Mouse (Mus musculus) hindbrain, embryonic 16.5 days (tissue): ENCODE results near the gene Slc23a2. TPM values are rescaled to one million over a fixed set of nuclear protein-coding genes. Genes with fewer than 3 reads are reported as not detected.

Experiments used
- ATAC-seq: fragments of 200-750 bp; cut with Nextera tagmentation; 2 replicates; pipeline ENCODE4 v1.8.0; 2017; ENCODE audit warnings: moderate TSS enrichment, moderate library complexity
- H3K27ac ChIP-seq: fragments of 300-500 bp; sonication (generic); 2 replicates; pipeline ENCODE4 v1.5.1; 2014; ENCODE audit warnings: low read depth, mild to moderate bottlenecking, control low read depth, low read length, moderate library complexity
- H3K27me3 ChIP-seq: fragments of 300-500 bp; sonication (generic); replicated peaks from 2 replicates; pipeline ENCODE4 v1.6.1; 2014; ENCODE audit warnings: low read length; ENCODE audit not compliant: control insufficient read depth, insufficient read depth
- H3K36me3 ChIP-seq: fragments of 300-500 bp; sonication (generic); 2 replicates; pipeline ENCODE4 v1.6.1; 2014; ENCODE audit warnings: mild to moderate bottlenecking, low read length, moderate library complexity, mixed read lengths; ENCODE audit not compliant: control insufficient read depth, insufficient read depth
- H3K4me1 ChIP-seq: fragments of 300-500 bp; sonication (generic); 2 replicates; pipeline ENCODE4 v1.6.1; 2014; ENCODE audit warnings: low read depth, low read length; ENCODE audit not compliant: control insufficient read depth, insufficient read depth
- H3K4me2 ChIP-seq: fragments of 300-500 bp; sonication (generic); 2 replicates; pipeline ENCODE4 v1.6.1; 2014; ENCODE audit warnings: mild to moderate bottlenecking, low read length, control low read depth, moderate library complexity
- H3K4me3 ChIP-seq: fragments of 300-500 bp; sonication (generic); 2 replicates; pipeline ENCODE4 v1.5.1; 2014; ENCODE audit warnings: mild to moderate bottlenecking, low read length, control low read depth, moderate library complexity
- H3K9ac ChIP-seq: fragments of 300-500 bp; sonication (generic); 2 replicates; pipeline ENCODE4 v1.6.1; 2014; ENCODE audit warnings: low read depth, mild to moderate bottlenecking, control low read depth, low read length, moderate library complexity
- H3K9me3 ChIP-seq: fragments of 300-500 bp; sonication (generic); 2 replicates; pipeline ENCODE4 v1.6.1; 2014; ENCODE audit warnings: mild to moderate bottlenecking, low read length, moderate library complexity; ENCODE audit not compliant: control insufficient read depth
- WGBS: fragments of 180-500 bp; shearing (Covaris S2); extraction: QIAGEN DNeasy Blood & Tissue Kit; methylation state at CpG from one replicate; pipeline ENCODE4 v1.1.7; 2014; 5-methylcytosine and 5-hydroxymethylcytosine counted together
- polyA plus RNA-seq: library from polyadenylated mRNA; unstranded; fragments of >200 nt; fragmentation: Nextera tagmentation; extraction: Ambion mirVana; gene quantifications from 2 replicates; pipeline ENCODE4 v1.2.1, GENCODE M21; 2015

Slc23a2 gene
- 40.8 and 44.5 TPM in 2 replicates for polyA plus RNA-seq

DNA sequence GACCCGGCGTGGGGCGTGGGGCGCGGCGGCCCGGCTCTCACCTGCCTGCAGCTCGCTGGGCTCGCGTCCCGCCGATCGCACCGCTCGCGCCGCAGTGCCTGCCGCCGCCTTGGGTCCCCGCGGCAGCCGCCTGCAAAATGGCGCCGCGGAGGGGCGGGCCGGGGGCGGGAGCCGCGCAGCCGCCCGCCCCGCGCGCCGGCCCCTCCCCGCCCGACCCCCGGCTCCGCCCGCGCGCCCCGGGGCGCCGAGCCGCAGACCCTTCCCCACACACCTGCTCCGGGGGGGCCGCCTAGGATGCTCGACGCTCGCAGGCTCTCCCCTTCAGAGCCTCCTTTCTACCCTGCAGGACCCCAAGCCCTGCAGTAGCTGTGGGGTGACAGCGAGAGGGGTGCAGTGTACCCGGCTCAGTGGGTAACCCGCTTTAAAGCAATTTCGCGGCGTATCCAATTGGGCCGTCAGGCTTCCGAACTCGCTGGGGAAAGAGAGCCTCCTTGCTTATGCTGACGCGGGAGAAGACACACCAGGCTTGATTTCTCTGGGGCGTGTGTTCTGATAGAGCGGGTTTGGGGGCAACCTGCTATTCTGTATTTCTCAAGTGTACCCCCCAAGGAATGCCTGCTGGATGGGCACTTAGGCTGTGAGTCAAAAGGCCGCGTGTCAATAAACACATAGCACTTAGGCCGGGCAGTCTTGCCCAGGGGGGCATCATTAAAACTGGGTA, at the start of gene Slc23a2:
TSS of gene Slc23a2 (minus strand) at position 138 of the 721 bp plus-strand sequence.
- peak within 1 kb of the TSS; percentile 91 for H3K9ac ChIP-seq

DNA sequence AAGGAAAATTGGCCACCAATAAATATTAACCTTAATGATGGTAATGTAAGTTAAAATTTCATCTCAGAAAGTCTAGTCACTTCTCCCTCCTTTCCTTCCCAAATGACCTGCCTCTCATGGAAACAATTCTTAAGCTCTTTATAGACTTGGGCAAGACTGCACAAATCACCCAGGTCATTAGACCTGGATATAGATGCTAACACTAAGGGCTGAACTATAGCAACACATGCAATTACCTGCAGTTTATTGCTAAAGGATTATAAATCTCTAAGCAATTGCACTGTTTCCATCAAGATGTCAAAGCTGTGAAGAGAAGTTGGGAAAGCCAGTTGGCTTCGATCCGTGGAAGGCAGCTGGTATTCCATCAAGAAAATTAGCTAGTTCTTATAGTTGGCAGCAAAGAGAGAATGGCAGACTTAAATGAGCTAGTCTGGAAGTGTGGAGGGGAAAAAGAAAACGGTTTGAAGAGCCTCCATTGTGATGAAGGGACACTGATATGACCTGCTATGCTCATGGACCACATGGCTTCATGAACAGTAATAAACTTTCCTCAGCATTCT, 45.8 kb upstream of the Slc23a2 start:
- Histone ChIP-seq H3K27me3 (no peaks in the 10 kb centered on the region), H3K36me3 (no peaks in the 10 kb centered on the region), H3K4me3 (no peak overlapping the region), H3K9me3 (no peaks in the 10 kb centered on the region), H3K27ac (no peak overlapping the region), H3K9ac (no peak overlapping the region), H3K4me2 (no peak overlapping the region), H3K4me1 (no peaks in the 10 kb centered on the region)
- ATAC-seq: no peak
- 83% methylated on average over 3 of the region's 3 CpGs for WGBS

More for the DNA sequence above, at the start of gene Slc23a2:
- peak within 1 kb of the TSS; percentile 87 for H3K27ac ChIP-seq
- H3K9me3 ChIP-seq: no peaks in the 10 kb centered on the region
- peaks cover 11% of the 10 kb centered on the region for H3K4me1 ChIP-seq
- WGBS: under 1% methylated on average over 43 of the region's 68 CpGs
- H3K27me3 ChIP-seq: no peaks in the 10 kb centered on the region
- ATAC-seq: peak; percentile 91
- H3K4me3 ChIP-seq: peak within 1 kb of the TSS; percentile 92
- H3K36me3 ChIP-seq: no peaks in the 10 kb centered on the region
- H3K4me2 ChIP-seq: peak within 1 kb of the TSS; percentile 81

GRCm38 (mm10) chr2:132183874-132184273, 39.0 kb upstream of the Slc23a2 start:
- WGBS: 75% methylated on average over 6 of the region's 6 CpGs
- Histone ChIP-seq H3K4me2 (no peak overlapping the region), H3K9me3 (no peaks in the 10 kb centered on the region), H3K4me1 (no peaks in the 10 kb centered on the region), H3K36me3 (no peaks in the 10 kb centered on the region), H3K27me3 (no peaks in the 10 kb centered on the region), H3K9ac (no peak overlapping the region), H3K27ac (no peak overlapping the region), H3K4me3 (no peak overlapping the region)
- no peak for ATAC-seq

GRCm38 (mm10) chr2:132180463-132181205, 35.7 kb upstream of the Slc23a2 start:
- no peaks in the 10 kb centered on the region for H3K9me3 ChIP-seq
- H3K9ac ChIP-seq: no peak overlapping the region
- no peaks in the 10 kb centered on the region for H3K27me3 ChIP-seq
- H3K36me3 ChIP-seq: no peaks in the 10 kb centered on the region
- no peak overlapping the region for H3K4me3 ChIP-seq
- H3K4me1 ChIP-seq: no peaks in the 10 kb centered on the region
- H3K4me2 ChIP-seq: no peak overlapping the region
- H3K27ac ChIP-seq: no peak overlapping the region
- ATAC-seq: no peak
- 67% methylated on average over 1 of the region's 1 CpGs for WGBS

- Histone ChIP-seq H3K27ac (no peak overlapping the region), H3K9ac (no peak overlapping the region), H3K36me3 (no peaks in the 10 kb centered on the region), H3K27me3 (no peaks in the 10 kb centered on the region), H3K4me1 (no peaks in the 10 kb centered on the region), H3K9me3 (no peaks in the 10 kb centered on the region), H3K4me3 (no peak overlapping the region), H3K4me2 (no peak overlapping the region)
- 86% methylated on average over 7 of the region's 7 CpGs for WGBS
- ATAC-seq: no peak
These were observed 34.5 kb upstream of the Slc23a2 start for GRCm38 (mm10) chr2:132179371-132179770.

DNA sequence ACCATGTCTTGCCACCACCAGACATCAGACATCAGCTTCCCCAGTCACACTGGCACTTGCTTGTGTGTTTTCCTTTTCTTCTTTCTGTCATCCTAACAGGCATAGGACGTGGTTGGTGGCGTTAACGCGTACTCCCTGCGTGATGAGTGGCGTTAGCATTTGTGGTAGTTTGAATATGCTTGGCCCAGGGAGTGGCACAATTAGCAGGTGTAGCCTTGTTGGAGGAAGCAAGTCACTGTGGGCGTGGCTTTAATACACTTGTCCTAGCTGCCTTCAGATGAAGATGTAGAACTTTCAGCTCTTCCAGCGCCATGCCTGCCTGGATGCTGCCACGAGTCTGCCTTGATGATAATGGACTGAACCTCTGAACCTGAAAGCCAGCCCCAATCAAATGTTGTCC, 32.5 kb upstream of the Slc23a2 start:
- Histone ChIP-seq H3K4me1 (no peaks in the 10 kb centered on the region), H3K9ac (no peak overlapping the region), H3K36me3 (no peaks in the 10 kb centered on the region), H3K27me3 (no peaks in the 10 kb centered on the region), H3K9me3 (no peaks in the 10 kb centered on the region), H3K4me2 (no peak overlapping the region), H3K4me3 (no peak overlapping the region), H3K27ac (no peak overlapping the region)
- ATAC-seq: no peak
- 83% methylated on average over 9 of the region's 9 CpGs for WGBS

DNA sequence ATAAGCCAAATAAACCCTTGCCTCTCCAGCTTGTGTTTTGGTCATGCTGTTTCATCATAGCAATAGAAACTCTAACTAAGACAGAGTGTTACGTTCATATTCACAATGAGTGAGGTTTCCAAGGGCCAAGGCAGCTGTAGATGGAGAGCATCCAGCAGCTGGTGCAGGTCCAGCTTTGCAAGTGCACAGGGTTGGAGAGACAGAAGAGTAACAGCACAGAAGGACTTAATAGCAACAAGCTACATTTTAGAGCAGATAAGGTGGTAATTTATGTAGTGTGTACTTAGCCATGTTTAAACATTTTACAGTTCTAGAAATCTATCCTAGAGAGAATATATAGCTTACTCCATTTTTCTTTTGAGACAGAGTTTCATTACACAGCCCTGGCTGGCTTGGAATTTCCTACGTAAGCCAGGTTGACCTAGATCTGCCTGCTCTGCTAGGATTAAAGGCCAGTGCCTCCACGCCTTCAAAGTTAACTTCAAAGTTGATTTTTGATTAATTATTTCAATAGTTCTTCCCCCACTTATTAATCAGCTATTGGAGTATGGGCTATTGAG, 31.5 kb upstream of the Slc23a2 start:
- no peak overlapping the region for H3K9ac ChIP-seq
- 80% methylated on average over 3 of the region's 3 CpGs for WGBS
- H3K9me3 ChIP-seq: no peaks in the 10 kb centered on the region
- no peaks in the 10 kb centered on the region for H3K4me1 ChIP-seq
- H3K36me3 ChIP-seq: no peaks in the 10 kb centered on the region
- H3K4me3 ChIP-seq: no peak overlapping the region
- no peak overlapping the region for H3K4me2 ChIP-seq
- ATAC-seq: no peak
- no peaks in the 10 kb centered on the region for H3K27me3 ChIP-seq
- H3K27ac ChIP-seq: no peak overlapping the region

GRCm38 (mm10) chr2:132174048-132174447, 29.1 kb upstream of the Slc23a2 start:
- no peaks in the 10 kb centered on the region for H3K4me1 ChIP-seq
- H3K36me3 ChIP-seq: no peaks in the 10 kb centered on the region
- H3K27ac ChIP-seq: no peak overlapping the region
- 90% methylated on average over 3 of the region's 3 CpGs for WGBS
- H3K9ac ChIP-seq: no peak overlapping the region
- H3K4me3 ChIP-seq: no peak overlapping the region
- ATAC-seq: no peak
- H3K27me3 ChIP-seq: no peaks in the 10 kb centered on the region
- H3K9me3 ChIP-seq: no peaks in the 10 kb centered on the region
- no peak overlapping the region for H3K4me2 ChIP-seq

GRCm38 (mm10) chr2:132171939-132172338, 27.0 kb upstream of the Slc23a2 start:
- Histone ChIP-seq H3K9ac (no peak overlapping the region), H3K4me1 (no peaks in the 10 kb centered on the region), H3K36me3 (no peaks in the 10 kb centered on the region), H3K9me3 (no peaks in the 10 kb centered on the region), H3K4me2 (no peak overlapping the region), H3K4me3 (no peak overlapping the region), H3K27me3 (no peaks in the 10 kb centered on the region), H3K27ac (no peak overlapping the region)
- 86% methylated on average over 8 of the region's 8 CpGs for WGBS
- no peak for ATAC-seq
